Mouse (Mus musculus) cerebellum, postnatal 14 days (tissue): ENCODE measurements around the gene Phldb1.

Experiments
- DNase-seq, 2 experiments: peaks; one replicate each; pipeline ENCODE4 v3.0.0; 2021; ENCODE audit warnings: mixed read lengths in 2 of 2

Gene Phldb1

DNA sequence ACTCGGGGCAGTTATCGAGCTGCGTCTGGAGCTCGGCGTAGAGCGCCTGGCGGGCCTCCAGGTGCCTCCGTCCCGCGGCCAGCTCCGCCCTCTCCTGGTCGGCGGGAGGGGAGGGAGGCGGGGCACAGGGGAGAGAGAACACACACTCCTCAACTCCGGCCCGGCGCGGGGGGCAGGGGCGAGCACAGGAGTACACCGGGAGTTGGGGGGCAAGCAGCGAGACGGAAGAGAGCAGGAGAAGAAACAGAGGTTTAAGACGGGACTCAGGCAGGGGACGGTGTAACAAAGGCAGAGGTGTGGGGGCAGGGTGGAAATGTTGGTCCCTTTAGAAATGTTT is 26.6 kb downstream of the Phldb1 start:
- peak in 1 of 2 experiments; percentile 71 for DNase-seq

DNA sequence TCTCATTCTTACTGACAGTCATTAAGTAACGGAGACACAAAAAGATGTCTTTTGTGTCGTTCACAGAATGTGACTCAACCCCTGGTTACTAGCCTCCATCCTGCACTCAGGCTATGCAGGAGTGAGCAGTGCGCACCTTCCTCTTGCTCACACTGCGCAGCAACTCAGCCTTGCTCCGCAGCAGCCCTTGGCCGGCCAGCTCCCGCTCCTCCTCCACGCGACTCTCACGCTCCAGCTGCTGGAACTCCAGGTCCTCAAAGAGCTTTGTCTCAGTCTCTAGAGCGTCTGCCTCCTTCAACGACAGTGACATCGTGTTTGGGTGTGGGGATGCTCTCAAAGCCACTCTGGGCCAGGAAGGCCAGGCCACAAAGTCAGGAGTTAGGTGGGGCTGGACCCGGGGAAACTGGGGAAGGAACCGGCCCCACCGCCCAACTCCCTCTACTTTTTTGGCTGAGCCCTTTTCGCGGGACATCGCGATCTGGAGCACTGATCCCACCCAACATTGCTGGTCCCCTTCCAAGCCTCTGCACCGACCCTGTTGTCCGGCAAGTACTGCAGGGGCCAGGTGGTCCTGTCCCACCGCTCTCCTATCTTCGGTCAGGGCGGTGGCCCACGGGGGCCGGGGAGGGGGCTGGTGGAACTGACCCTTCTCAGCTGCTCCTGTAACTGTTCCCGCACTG is 27.1 kb downstream of the Phldb1 start:
- DNase-seq, result no peak

DNA sequence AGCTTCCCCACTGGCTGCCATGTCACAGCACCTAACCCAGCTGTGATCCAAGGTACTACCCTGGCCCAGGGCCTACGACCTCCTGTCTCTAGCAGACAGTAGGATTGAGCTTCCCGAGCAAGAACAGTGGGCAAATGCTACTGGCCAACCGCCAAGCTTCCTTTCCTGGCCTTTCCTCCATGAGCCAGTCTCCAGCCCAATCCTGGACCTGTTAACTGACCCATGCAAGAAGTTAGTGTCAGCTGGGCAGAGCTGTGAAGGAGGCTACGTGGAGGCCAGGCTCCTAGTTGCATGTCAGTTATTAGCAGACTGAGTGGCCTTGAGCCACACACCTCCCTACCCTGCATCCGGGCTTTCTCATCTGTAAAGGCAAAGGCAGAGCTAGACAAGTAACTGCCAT is 35.3 kb downstream of the Phldb1 start:
- no peak for DNase-seq

DNA sequence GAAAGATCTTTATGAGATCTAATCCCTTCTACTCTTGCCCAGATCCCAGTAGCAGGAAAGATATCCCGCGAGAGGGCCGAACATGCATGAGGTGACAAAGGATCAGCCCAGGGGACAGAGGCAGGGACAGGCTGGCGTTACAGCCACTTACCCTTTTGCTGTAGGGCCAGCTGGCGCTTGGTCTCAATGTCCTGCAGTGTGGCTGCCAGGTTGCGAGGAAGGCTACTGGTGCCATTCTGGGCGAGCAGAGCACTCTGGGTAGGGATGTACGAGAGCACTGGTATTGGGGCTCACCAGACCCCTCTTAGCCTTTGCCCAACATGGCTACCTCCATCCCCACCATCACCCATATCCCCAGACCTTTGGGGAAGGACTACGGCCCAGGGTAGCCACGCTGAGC is 35.8 kb downstream of the Phldb1 start:
- DNase-seq, result peak in 1 of 2 experiments; percentile 61

DNA sequence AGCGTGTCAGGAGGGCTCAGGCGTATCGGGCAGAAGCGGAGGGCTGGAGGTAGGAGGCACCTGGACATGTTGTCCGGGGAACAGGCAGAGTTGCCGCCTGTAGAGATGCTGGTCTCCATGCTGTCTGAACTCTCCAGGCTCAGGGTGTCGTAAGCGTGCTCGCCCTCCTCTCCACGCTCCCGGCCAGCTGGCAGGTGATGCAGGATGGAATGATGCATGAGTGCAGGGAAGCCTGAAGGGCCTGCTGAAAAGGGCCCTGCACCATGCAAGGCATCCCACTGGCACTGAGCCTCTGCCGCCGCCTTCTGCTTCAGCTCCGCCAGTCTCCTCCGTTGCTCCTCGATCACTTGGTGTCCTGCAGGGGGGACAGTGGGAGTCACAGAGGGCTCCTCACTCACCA is 37.1 kb downstream of the Phldb1 start:
- DNase-seq, result peak in 1 of 2 experiments; percentile 64

DNA sequence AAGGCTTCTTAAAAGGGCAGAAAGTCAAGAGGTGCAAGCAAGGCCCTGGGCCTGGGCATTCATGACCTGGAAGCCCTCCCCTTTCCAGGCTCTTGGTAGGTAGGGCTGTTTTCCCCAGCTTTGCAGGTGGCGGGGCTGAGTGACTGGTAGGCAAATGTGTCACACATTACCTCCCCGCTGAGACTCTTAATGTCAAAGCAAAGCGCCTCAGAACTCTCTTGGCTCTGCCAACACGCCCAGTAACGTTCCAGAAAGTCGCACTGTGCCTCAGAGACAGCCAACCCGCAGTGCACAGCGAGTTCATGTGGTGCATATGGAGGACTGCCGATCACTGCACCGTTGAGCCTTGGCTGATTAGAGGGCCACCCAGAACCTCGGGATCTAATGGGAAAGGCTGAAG is 41.9 kb downstream of the Phldb1 start:
- peak in 1 of 2 experiments; percentile 58 for DNase-seq

DNA sequence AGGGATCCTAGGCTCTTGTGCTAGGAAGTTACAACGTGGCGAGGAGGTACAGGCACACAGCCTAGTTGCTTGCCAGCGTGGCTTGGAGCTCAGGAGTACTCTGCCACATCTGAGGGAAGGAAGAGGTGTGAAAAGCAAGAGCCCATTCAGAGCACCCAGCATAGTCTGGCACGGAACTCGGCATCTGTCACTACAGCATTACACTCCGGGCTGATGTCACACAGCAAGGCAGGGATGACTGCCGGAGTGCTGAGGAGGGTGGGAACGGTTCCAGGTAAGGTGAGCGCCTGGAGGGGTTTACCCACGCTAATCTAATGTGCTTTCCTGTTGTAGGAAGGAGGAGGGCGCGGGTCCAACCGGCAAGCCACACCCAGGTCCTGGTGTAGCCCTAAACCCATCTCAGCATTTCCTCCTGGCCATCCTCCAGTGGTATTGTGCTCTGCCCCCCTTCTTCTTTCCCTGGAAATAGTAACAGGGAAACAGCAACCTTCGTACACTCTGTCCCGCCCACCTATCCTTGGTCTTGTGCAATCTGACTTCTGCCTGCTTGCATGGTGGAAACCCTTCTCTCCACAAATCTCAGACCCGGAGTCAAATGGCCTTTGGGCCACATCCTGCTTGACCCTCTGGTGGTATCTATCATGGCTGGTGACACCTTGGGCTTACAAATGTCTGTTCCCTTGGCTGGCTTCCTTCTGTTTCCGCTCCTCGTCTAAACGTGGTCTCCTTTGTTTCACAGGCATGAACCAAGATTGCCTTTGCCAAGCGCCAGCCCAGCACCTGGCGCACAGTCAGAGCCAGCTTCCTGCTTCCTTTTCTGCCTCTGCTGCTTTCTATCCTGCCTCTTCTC is 43.1 kb downstream of the Phldb1 start:
- DNase-seq, result peak; percentile 88 to 89

DNA sequence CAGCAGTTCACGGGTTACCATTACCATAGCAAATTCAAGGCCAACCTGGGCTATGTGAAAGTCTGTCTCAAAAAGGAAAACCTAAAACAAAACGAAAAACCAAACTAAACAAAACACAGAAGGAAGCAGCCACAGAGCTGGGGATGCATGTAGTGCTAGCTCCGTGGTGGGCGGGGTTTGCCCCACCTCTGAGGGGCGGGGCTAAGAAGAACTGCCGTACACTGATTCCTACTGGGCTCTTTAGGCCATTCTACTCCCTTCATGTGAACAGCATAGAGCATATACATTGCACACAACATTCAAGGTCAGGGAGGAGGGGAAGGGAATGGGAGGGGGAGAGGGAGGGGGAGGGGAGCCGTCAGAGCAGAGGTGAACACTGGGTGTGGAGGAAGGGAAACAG is 44.4 kb downstream of the Phldb1 start:
- no peak for DNase-seq

DNA sequence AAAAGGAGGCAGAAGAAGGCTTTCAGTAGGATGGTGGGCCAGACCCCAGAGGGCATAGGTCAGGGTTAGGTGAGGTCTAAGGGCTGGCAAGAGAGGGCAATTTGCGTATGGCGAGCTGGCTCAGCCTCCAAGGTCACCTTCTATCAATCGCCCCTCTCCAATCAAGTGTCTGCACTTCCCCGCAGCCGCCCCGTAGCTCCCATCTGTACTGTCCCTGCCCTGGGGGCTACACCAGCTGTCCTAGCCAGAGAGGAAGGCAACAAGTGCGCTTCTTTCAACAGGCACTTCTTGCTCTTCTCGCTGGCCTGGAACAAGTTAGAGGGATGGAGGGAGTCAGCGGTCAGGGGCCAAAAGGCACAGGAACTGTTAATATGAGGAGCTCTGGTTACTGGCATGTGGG is 47.0 kb downstream of the Phldb1 start:
- DNase-seq, result peak in 1 of 2 experiments; percentile 40

DNA sequence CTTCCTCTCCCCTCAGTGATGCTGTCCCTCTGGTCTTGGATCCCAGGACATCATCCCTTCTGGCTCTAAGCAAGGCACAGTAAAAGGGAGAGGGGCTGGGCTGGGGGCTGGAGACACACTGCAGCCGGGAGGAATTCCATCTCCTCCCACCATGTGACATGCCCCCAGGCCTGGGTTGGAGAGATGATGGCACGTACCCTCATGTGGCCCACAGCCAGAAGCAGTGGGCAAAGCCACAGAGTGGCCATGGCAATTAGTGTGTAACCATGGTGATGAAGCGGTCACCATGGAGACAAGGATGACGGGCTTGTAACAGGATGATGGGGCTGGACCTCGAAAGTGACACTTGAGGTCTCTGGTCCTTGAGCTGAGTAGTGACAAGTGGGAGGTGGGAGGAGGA is 48.4 kb downstream of the Phldb1 start:
- peak; percentile 81 to 92 for DNase-seq

DNA sequence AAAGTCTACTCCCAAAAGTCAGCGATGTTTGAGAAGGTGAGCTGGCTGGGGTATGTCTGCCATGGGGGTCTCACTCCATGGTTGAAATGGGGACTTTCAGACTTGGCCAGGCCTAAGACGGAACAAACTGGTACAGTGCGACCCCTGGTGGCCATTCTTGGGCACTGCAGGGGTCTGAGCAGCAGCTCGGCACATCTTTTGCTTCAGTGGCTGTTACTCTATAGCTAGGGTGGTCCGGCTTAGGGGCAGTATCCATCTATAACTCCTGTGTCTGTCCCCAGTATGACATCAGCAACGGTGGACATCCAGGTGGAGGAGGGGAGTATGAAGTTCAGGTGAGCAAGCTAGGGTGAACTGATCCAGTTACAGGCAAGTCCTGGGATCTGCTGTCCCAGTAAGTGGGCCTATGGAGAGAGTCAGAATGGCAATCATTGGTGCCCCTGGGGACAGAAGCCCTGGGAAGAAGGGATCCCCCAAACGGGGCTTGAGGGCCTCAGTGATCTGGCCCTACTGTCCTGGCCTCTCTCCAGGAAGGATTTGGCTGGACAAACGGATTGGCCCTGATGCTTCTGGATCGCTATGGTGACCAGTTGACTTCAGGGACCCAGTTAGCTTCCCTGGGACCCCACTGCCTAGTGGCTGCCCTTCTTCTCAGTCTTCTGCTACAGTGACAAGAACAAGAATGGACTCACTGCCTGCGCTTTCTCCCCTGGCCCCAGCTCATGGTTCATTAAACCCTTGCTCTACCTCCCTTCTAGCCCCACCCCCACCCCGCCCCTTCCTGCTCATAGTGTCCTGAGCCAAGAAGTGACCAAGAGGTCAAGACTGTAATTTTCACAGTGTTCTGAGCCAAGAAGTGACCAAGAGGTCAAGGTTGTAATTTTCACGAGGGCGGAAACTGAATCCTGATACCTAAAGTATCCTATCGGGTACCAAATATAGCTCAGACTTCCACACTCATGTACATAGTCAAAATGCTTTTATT is 49.4 kb downstream of the Phldb1 start:
- DNase-seq, result peak; percentile 90 to 91

DNA sequence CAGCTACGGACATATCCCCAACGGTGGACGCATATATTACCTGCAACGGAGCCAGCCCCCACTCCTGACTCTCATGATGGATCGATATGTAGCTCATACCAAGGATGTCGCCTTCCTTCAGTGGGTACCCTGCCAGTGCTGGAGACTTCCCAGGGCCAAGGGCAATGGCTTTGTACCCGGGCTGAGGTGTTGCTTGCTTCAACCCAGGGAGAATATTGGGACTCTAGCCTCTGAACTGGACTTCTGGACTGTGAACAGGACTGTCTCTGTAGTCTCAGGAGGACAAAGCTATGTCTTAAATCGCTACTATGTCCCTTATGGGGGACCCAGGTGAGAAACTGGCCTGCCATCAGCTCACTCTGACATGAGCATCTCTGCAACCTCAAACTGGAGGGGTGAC is 52.0 kb downstream of the Phldb1 start:
- no peak for DNase-seq

DNA sequence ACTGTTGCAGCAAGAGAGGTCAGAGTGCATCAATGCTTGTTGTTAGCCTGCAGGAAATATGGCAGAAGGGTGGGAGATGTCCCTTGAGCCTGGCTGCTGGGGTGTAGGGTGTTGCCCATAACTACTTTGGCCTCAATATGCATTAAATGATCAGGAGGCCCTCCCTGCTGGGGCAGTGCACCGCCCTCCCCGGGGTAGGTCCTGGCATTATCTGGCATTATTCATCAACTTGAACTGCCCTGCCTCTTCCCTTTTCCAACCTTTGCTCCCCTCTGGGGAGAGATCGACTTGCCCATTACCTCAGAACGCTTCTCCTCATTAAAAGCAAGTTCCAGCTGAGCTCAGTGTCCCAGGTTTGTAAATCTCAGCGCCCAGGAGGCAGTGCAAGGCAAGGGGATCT is 55.4 kb downstream of the Phldb1 start:
- no peak for DNase-seq

DNA sequence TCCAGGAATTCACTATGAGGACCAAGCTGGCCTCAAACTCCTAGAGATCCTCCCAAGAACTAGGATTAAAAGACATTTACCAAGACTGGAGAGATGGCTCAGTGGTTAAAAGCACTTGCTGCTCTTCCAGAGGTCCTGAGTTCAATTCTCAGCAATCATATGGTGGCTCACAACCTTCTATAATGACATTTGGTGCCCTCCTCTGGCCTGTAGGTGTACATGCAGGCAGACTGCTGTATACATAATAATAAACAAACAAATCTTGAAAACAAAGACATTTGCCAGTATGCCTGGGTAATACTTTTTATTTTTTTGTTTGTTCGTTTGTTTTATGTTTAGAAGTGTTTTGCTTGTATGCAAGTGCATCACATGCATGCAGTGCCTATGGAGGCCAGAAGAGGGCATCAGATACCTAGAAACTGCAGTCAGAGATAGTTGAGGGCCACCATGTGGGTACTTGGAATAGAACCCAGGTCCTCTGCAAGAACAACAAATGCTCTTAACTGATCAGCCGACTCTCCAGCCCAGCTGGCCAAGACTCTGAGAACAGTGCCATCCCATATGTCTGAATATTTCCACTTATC is 56.6 kb downstream of the Phldb1 start:
- no peak for DNase-seq

DNA sequence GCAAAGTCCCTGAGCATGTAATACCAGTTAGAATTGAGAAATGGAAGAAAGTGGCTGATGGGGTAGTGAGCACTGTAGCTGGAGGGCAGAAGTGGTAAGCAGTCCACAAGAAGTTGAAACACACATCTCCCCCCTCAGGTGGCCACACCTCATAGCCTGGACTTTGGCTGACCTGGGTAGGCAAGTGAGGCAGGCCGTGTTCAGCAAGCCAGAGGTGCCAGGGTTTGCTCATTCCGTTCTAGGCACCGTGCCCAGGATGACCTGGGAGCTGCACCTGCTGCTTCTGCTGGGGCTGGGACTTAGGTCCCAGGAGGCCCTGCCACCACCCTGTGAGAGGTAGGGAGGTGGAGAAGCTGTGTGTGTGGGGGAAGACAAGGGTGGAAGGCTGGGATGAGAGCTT is 62.0 kb downstream of the Phldb1 start, which contains the start of gene Treh:
Treh (plus strand) TSS at position 229 of the 400 bp plus-strand sequence.
- no peak for DNase-seq

DNA sequence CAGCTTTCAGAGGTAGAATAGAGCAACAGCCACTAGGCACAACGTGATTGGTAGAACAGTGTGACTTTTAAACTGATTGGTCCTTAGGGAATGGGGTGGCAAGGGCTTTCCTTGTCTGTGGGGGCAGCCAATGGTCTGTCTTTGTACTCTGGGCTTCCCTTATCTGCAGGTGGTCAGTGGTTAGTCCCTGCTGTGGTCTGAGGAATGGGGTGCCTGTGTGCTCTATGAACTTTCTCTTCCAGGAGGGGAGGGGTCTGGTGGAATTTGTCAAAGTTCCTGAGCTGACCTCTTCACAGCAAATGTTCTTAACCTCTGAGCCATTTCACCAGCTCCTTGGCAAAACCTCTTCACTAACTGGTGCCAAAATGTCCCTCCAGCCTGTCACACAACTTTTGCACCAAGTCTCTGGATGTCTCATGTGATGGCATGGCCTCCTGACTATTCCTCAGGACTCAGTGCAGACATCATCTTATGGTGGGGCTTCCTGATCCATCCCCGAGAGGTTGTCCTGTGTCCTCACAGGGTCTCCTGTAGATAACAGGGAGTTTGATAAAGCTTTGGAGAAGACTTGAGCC is 62.6 kb downstream of the Phldb1 start:
- DNase-seq, result no peak

DNA sequence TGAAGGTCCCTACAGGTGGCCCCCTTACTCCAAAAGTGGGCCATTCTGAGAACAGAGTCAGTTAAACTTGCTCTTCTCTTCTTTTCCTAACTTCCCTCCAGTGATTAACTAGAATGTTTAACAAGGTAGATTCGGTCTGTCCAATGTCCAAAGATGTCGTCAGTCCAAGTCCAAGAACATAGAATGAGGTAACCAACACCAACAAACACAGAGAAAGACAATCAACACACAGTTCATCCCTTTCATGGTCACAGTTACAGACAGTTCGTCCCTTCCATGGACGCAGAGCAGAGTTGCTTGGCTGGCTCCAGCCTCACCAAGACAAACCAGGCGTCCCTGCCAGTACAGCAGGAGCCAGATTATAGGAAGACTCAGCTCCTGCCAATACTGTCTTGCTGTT is 63.6 kb downstream of the Phldb1 start:
- no peak for DNase-seq

DNA sequence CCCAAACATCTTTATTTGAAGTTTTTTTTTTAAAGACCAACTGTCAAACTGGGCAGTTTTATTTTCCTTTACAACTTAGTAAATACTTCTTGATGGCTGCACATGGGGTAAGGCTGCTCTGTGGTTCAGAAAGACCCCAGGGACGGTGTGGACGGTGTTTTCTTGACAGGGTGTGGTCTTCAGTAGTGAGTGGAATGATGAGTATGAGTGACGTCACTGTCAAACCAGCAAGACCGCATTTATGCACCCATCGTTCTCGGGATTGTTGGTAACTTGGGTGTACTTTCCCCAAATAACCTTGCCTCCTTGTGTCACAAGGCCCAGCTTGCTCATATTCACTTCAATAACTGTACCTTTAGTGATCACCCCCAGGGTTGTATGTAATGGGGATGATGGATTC is 71.3 kb downstream of the Phldb1 start:
- DNase-seq, result no peak

DNA sequence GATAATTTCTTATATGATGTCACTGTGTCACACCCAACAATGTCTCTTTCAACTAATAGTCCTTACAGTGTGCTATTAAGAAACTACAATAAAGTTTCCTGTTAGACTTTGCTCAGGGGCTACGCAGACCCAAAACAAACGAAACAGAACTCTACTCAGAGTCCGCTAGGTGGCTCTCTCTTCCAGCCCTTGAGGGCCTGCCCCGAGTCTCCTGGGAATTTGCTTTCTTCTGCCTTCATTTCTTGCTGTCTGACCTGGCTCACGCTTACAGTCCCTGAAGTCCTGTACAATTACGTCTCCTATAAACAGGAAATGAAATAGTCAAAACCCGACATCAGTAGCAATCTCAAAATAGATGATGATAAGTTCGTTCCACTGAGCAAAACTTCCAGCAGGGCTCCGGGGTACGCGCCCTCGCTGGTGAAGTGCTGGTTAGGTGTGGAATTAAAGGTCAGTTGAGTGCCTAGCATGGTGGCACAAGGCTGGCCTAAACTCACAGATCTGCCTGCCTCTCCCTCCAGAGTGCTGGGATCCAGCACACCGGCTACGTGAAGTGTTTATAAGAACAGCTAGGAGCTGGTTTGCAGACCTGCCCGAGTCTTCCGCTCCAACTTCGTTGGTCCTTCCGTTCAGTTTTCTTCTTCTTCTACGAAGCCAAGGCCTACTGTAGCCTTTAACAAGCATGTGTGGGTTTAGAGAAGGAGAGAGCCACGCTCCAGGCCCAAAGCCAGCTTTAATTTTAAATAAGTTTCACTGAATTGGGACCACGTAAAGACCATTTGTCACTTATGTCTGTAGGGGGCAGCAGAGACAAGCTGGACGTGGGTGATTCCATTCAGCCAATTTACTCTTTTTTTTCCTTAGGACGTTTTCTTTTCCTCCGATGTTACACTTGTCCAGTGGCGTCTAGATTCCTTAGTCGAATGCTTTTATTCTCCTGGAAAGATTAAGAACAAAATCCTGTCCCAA is 79.6 kb downstream of the Phldb1 start:
- peak; percentile 77 to 80 for DNase-seq

DNA sequence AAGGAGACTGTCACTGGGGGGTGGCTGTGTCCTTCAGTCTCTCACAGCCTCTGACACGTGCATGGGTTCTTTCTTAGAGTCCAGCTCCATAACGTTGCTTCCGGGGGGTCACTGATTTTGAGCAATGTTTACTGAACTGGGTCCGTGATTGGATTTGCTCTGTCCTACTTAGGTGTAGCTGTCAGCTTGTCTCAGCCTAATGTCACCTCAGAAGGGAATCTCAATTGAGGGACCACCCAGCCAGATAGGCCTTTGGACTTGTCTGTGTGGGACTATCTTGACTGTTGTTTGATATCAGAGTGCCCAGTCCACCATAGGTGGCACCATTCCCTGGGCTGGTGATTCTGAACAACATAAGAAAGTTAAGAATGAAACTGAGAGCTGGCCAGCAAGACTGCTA is 81.1 kb downstream of the Phldb1 start:
- no peak for DNase-seq

DNA sequence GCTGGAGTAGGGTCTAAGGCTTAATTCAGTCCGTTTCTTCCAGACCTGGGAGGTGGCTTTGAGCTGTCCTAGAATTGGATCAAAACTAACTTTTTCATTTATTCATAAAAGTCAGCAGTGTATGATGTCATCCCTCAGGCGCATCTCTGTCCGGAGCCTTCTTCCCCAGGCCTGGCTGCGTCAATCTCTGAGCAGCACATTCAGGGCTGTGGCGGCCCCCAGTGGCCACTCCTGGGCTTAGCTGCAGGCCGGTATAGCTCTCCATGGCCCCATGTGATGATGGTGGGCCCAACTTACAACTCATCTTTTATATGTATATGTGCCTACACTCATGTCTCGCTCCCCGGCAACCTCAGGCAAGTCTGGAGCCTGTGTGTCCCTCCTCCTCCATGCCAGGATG is 83.0 kb downstream of the Phldb1 start:
- peak; percentile 83 to 87 for DNase-seq
